Mouse (Mus musculus): ENCODE measurements at regions not wholly inside any gene's neighbourhood (a gene's known extent, or its start where the extent isn't known, plus 50 kb on each side); places are given as distances from the start of the nearest gene placed in this dataset.

DNA sequence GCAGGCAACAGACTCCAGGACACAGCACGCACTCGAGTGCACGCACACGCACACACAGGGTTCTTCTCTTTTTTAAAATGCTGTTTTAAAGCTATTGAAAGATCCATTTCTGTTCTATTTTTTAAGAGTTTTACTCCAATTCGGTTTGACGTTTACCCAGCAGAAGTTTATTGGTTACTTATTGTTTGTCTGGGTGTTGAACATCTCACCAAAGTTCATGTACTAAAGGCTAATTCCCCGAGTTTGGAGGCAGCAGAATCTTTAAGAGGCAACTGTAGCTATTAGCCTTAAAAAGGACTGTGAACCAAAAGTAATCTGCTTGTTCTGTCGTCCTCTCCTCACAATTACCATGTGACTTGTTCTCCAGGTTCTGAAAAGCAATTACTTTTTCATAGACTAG, 263.0 kb upstream of the Nfia start:
- DNase-seq (ENCODE audit: low read depth in 3 of 3, low spot score in 3 of 3) (no peak), ATAC-seq (ENCODE audit: insufficient read depth) (no peak)
- no peaks in the 10 kb centered on the region for H3K4me1 ChIP-seq (replicated peaks; ENCODE audit: control insufficient read depth in 2 of 2, insufficient read depth in 2 of 2, low read length in 1 of 2)
- H3K36me3 ChIP-seq (replicated peaks; ENCODE audit: control insufficient read depth, insufficient read depth, low read depth), result no peaks in the 10 kb centered on the region
- no peak overlapping the region for H3K4me2 ChIP-seq (ENCODE audit: low read depth)
- no peak overlapping the region for H3K9ac ChIP-seq (replicated peaks)
- WGBS (ENCODE audit: insufficient replicate concordance), result 55% methylated on average over 8 of the region's 8 CpGs
- TF ChIP-seq CTCF (IDR thresholded peaks at IDR 0.05; ENCODE audit: low read depth) (no peak), EP300 (IDR thresholded peaks at IDR 0.05; ENCODE audit: low read depth) (no peak)
- no peaks in the 10 kb centered on the region for H3K27me3 ChIP-seq (ENCODE audit: control insufficient read depth, insufficient read depth, low read length)
- H3K27ac ChIP-seq, result no peak overlapping the region
- H3K4me3 ChIP-seq (ENCODE audit: insufficient read depth in 1 of 2, low read depth in 2 of 2, low read length in 2 of 2), result no peak overlapping the region
- no peaks in the 10 kb centered on the region for H3K9me3 ChIP-seq (ENCODE audit: control insufficient read depth, low read length)

DNA sequence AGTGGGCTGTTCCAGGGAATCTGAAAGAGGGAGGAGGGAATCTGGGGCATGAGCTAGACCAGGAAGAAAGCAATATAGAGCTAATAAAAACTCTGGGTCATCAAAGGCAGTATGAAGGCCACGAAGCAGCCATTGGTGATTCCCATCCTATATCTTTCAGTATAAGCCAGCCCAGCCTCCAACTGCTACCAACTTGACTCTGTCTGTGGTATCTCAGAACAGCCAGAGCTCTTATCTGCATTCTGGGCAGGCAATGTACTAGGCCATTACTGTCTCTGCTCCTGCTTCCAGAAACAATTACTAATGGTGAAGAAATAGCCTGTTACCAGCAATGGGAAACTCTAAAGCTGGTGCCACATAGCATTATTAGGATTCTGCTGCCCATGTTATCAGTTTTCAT, 266.8 kb upstream of the Nfia start:
- no peak for ATAC-seq (ENCODE audit: insufficient read depth)
- 35% methylated on average over 1 of the region's 1 CpGs for whole genome bisulfite sequencing (ENCODE audit: insufficient replicate concordance)
- H3K9ac ChIP-seq (replicated peaks), result no peak overlapping the region

DNA sequence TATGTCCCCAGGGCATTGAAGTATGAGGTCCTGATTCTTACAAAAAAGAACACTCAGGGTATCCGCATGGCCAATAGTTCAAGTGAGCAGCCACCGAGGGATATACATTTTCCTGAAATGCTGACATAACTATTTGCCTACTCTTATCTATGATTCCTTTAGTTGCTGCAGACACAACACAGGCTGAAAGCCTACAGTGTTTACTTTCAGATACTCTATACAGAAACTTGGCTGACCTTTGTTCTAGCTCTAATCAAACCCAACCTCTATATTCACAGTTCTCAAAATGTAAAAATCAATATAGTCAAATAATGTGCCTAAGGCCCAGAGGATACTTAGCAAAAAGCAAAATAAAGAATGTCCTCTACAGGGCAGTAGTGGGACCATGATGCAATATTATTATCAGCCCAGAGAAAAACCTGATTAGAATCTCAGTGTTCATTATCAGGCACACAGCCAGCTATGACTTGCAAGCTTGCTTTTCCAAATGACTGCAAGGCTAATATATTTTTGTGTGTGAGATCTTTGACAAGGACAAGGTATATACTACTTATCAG, 281.2 kb upstream of the Nfia start:
- no peaks in the 10 kb centered on the region for H3K9me3 ChIP-seq (ENCODE audit: control insufficient read depth, low read length)
- no peaks in the 10 kb centered on the region for H3K27me3 ChIP-seq (ENCODE audit: control insufficient read depth, insufficient read depth, low read length)
- no peak overlapping the region for H3K9ac ChIP-seq (replicated peaks)
- H3K27ac ChIP-seq, result no peak overlapping the region
- DNase-seq (ENCODE audit: low read depth in 3 of 3, low spot score in 3 of 3) (peak in 1 of 3 experiments; percentile 1), ATAC-seq (ENCODE audit: insufficient read depth) (peak; percentile 23; the same call in 1 of the 2 replicates)
- H3K4me2 ChIP-seq (ENCODE audit: low read depth), result no peak overlapping the region
- no peak overlapping the region for H3K4me3 ChIP-seq (ENCODE audit: insufficient read depth in 1 of 2, low read depth in 2 of 2, low read length in 2 of 2)
- TF ChIP-seq CTCF (IDR thresholded peaks at IDR 0.05; ENCODE audit: low read depth) (no peak), EP300 (IDR thresholded peaks at IDR 0.05; ENCODE audit: low read depth) (no peak)
- H3K36me3 ChIP-seq (replicated peaks; ENCODE audit: control insufficient read depth, insufficient read depth, low read depth), result no peaks in the 10 kb centered on the region
- H3K4me1 ChIP-seq (replicated peaks; ENCODE audit: control insufficient read depth in 2 of 2, insufficient read depth in 2 of 2, low read length in 1 of 2), result no peaks in the 10 kb centered on the region
- 60% methylated on average over 2 of the region's 2 CpGs for WGBS (ENCODE audit: insufficient replicate concordance)

More for the DNA sequence above, 266.8 kb upstream of the Nfia start:
- Histone ChIP-seq H3K4me3 (ENCODE audit: insufficient read depth in 1 of 2, low read depth in 2 of 2, low read length in 2 of 2) (no peak overlapping the region), H3K9me3 (ENCODE audit: control insufficient read depth, low read length) (no peaks in the 10 kb centered on the region), H3K4me2 (ENCODE audit: low read depth) (no peak overlapping the region), H3K27me3 (ENCODE audit: control insufficient read depth, insufficient read depth, low read length) (no peaks in the 10 kb centered on the region), H3K27ac (no peak overlapping the region), H3K36me3 (replicated peaks; ENCODE audit: control insufficient read depth, insufficient read depth, low read depth) (no peaks in the 10 kb centered on the region), H3K4me1 (replicated peaks; ENCODE audit: control insufficient read depth in 2 of 2, insufficient read depth in 2 of 2, low read length in 1 of 2) (no peaks in the 10 kb centered on the region)
- DNase-seq (ENCODE audit: low read depth in 3 of 3, low spot score in 3 of 3), result no peak
- TF ChIP-seq EP300 (IDR thresholded peaks at IDR 0.05; ENCODE audit: low read depth), result no peak
- no peak for TF ChIP-seq CTCF (IDR thresholded peaks at IDR 0.05; ENCODE audit: low read depth)

DNA sequence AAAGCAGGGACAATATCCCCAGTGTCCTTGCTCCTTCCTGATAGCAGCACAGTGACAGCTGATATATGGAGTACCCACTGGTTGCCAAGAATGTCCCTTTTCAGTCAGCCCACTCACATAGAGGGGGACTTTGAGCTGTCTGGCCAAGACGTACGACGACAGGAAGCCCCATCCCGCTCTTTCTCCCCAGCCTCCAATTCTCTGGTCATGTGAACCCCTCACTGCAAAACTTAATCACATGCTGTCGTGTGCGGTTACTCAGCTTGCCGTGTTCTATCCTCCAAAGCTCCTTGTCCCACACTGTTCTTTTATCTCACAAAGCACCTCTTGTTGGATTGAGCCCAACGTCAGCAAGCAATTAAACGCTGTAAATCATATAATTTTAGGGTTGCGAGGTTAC, 286.2 kb upstream of the Nfia start:
- ATAC-seq (ENCODE audit: insufficient read depth) (no peak), DNase-seq (ENCODE audit: low read depth in 3 of 3, low spot score in 3 of 3) (no peak)
- H3K36me3 ChIP-seq (replicated peaks; ENCODE audit: control insufficient read depth, insufficient read depth, low read depth), result no peaks in the 10 kb centered on the region
- H3K27ac ChIP-seq, result no peak overlapping the region
- 46% methylated on average over 10 of the region's 10 CpGs for WGBS (ENCODE audit: insufficient replicate concordance)
- no peak overlapping the region for H3K9ac ChIP-seq (replicated peaks)
- no peaks in the 10 kb centered on the region for H3K27me3 ChIP-seq (ENCODE audit: control insufficient read depth, insufficient read depth, low read length)
- no peaks in the 10 kb centered on the region for H3K4me1 ChIP-seq (replicated peaks; ENCODE audit: control insufficient read depth in 2 of 2, insufficient read depth in 2 of 2, low read length in 1 of 2)
- no peak overlapping the region for H3K4me3 ChIP-seq (ENCODE audit: insufficient read depth in 1 of 2, low read depth in 2 of 2, low read length in 2 of 2)
- TF ChIP-seq EP300 (IDR thresholded peaks at IDR 0.05; ENCODE audit: low read depth), result no peak
- TF ChIP-seq CTCF (IDR thresholded peaks at IDR 0.05; ENCODE audit: low read depth), result no peak
- H3K9me3 ChIP-seq (ENCODE audit: control insufficient read depth, low read length), result no peaks in the 10 kb centered on the region
- H3K4me2 ChIP-seq (ENCODE audit: low read depth), result no peak overlapping the region

DNA sequence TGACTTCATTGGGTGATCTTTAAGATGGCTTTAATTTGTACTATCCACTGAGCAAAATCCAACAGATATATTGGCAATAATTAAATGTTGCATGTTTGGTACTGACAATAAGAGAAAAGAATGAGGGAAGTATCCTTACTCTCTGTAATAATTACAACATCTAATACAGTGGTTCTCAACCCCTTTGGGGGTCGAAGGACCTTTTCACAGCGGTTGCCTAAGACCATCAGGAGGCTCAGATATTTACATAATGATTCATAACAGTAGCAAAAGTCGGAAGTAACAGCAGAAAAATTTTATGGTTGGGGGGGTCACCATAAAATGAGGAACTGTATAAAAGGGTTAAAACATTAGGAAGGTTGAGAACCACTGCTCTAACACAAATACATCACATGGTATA, 287.3 kb upstream of the Nfia start:
- no peak overlapping the region for H3K4me2 ChIP-seq (ENCODE audit: low read depth)
- no peaks in the 10 kb centered on the region for H3K9me3 ChIP-seq (ENCODE audit: control insufficient read depth, low read length)
- TF ChIP-seq EP300 (IDR thresholded peaks at IDR 0.05; ENCODE audit: low read depth), result no peak
- no peak for TF ChIP-seq CTCF (IDR thresholded peaks at IDR 0.05; ENCODE audit: low read depth)
- H3K36me3 ChIP-seq (replicated peaks; ENCODE audit: control insufficient read depth, insufficient read depth, low read depth), result no peaks in the 10 kb centered on the region
- H3K27ac ChIP-seq, result no peak overlapping the region
- no peak overlapping the region for H3K4me3 ChIP-seq (ENCODE audit: insufficient read depth in 1 of 2, low read depth in 2 of 2, low read length in 2 of 2)
- ATAC-seq (ENCODE audit: insufficient read depth), result no peak
- no peaks in the 10 kb centered on the region for H3K27me3 ChIP-seq (ENCODE audit: control insufficient read depth, insufficient read depth, low read length)
- 54% methylated on average over 3 of the region's 3 CpGs for WGBS (ENCODE audit: insufficient replicate concordance)
- no peaks in the 10 kb centered on the region for H3K4me1 ChIP-seq (replicated peaks; ENCODE audit: control insufficient read depth in 2 of 2, insufficient read depth in 2 of 2, low read length in 1 of 2)
- H3K9ac ChIP-seq (replicated peaks), result no peak overlapping the region
- no peak for DNase-seq (ENCODE audit: low read depth in 3 of 3, low spot score in 3 of 3)
